Mouse (Mus musculus) ES-E14 (cell line): Measurements from ENCODE around the gene Ints11. TPM values are rescaled to one million over a fixed set of nuclear protein-coding genes. Genes with fewer than 3 reads are reported as not detected.

ENCODE experiments used
- DNase-seq: peaks from one replicate; pipeline ENCODE4 v3.0.0-alpha.2; 2013; ENCODE audit warnings: low read depth, low spot score
- H3K27ac ChIP-seq: 2 replicates; pipeline ENCODE4 v1.5.1; 2012; ENCODE audit warnings: low read depth, mild to moderate bottlenecking, low read length, moderate library complexity, mixed read lengths; ENCODE audit not compliant: poor library complexity, insufficient read depth, severe bottlenecking
- H3K36me3 ChIP-seq: 2 replicates; pipeline ENCODE4 v1.6.1; 2012; ENCODE audit warnings: mild to moderate bottlenecking, low read length, moderate library complexity, mixed read lengths; ENCODE audit not compliant: control insufficient read depth, poor library complexity, insufficient read depth, severe bottlenecking
- H3K4me1 ChIP-seq, 2 experiments: fragments of 150-350 bp in 1 of 2; sonication (generic) in 1 of 2; 2 replicates each; pipeline ENCODE4 v1.6.1; 2012; ENCODE audit warnings: low read length in 2 of 2, mild to moderate bottlenecking in 1 of 2, mixed read lengths in 1 of 2; ENCODE audit not compliant: control insufficient read depth in 2 of 2, insufficient read depth in 2 of 2, poor library complexity in 1 of 2
- H3K4me3 ChIP-seq, 2 experiments: fragments of 150-350 bp in 1 of 2; sonication (generic) in 1 of 2; 2 replicates each; pipeline ENCODE4 v1.5.1; 2012; ENCODE audit warnings: low read length in 2 of 2, low read depth in 1 of 2, mild to moderate bottlenecking in 1 of 2, mixed read lengths in 1 of 2; ENCODE audit not compliant: insufficient read depth in 1 of 2, poor library complexity in 1 of 2, severe bottlenecking in 1 of 2
- H3K9ac ChIP-seq: 2 replicates; pipeline ENCODE4 v1.6.1; 2012; ENCODE audit warnings: low read depth, mild to moderate bottlenecking, low read length, mixed read lengths; ENCODE audit not compliant: poor library complexity, insufficient read depth, severe bottlenecking
- H3K9me3 ChIP-seq: fragments of 150-350 bp; sonication (generic); 2 replicates; pipeline ENCODE4 v1.6.1; 2012; ENCODE audit warnings: low read depth, mild to moderate bottlenecking, low read length; ENCODE audit not compliant: control insufficient read depth, insufficient read depth
- CHD2 ChIP-seq: IDR thresholded peaks from 2 replicates; pipeline ENCODE4 v1.6.1; 2014; ENCODE audit warnings: mild to moderate bottlenecking, low read depth, low read length, inconsistent platforms
- HCFC1 ChIP-seq: IDR thresholded peaks from 2 replicates; pipeline ENCODE4 v1.6.1; 2012; ENCODE audit warnings: low read length, inconsistent platforms, borderline replicate concordance; ENCODE audit not compliant: insufficient read depth
- MAFK ChIP-seq: IDR thresholded peaks from 2 replicates; pipeline ENCODE4 v1.6.1; 2014; ENCODE audit warnings: mild to moderate bottlenecking, low read depth, low read length, inconsistent platforms; ENCODE audit not compliant: insufficient read depth
- ZC3H11A ChIP-seq: IDR thresholded peaks from 2 replicates; pipeline ENCODE4 v1.6.1; 2012; ENCODE audit warnings: low read depth, mild to moderate bottlenecking, inconsistent platforms, low read length, borderline replicate concordance
- ZNF384 ChIP-seq: IDR thresholded peaks from 2 replicates; pipeline ENCODE4 v1.6.1; 2012; ENCODE audit warnings: low read depth, low read length, inconsistent platforms
- in situ Hi-C, 2 experiments: fragments of 600-800 bp; cut with MboI; formaldehyde crosslinking; loops; one replicate each; pipeline ENCODE4 v1.15.1; 2025; ENCODE audit warnings: low sequenced_read_pairs in 2 of 2, inconsistent platforms in 1 of 2; ENCODE audit not compliant: unreplicated experiment in 2 of 2
- total RNA-seq: library from RNA; depleted of rRNA; stranded (reverse); fragments of 300-350 nt; gene quantifications from 2 replicates; pipeline ENCODE4 v1.2.3, GENCODE M21; 2012

Ints11 gene
- total RNA-seq, 1 experiment: 106 TPM

GRCm38 (mm10) chr4:155854991-155855390 lies 14.4 kb upstream of the Ints11 start:
- Histone ChIP-seq H3K9me3 (no peaks in the 10 kb centered on the region), H3K27ac (no peak overlapping the region), H3K9ac (no peak overlapping the region), H3K4me1 (no peaks in the 10 kb centered on the region; a peak in 1 of 4 replicates), H3K4me3 (no peak overlapping the region), H3K36me3 (peaks cover 28% of the 10 kb centered on the region; the same call in 1 of the 2 replicates)
- no peak for TF ChIP-seq CHD2
- TF ChIP-seq MAFK: no peak
- no peak for TF ChIP-seq HCFC1
- no peak for TF ChIP-seq ZC3H11A
- no peak for TF ChIP-seq ZNF384
- DNase-seq: no peak
- in situ Hi-C loops: no loop called here

- no peaks in the 10 kb centered on the region; a peak in 1 of 4 replicates for H3K4me1 ChIP-seq
- no peak overlapping the region for H3K4me3 ChIP-seq
- H3K9me3 ChIP-seq: no peaks in the 10 kb centered on the region
- H3K36me3 ChIP-seq: peaks cover 35% of the 10 kb centered on the region; the same call in 1 of the 2 replicates
- TF ChIP-seq MAFK (no peak), CHD2 (no peak)
- no peak overlapping the region for H3K9ac ChIP-seq
- in situ Hi-C loops: no loop called here
- no peak for DNase-seq
- H3K27ac ChIP-seq: no peak overlapping the region
Observed at GRCm38 (mm10) chr4:155856071-155856470, 13.3 kb upstream of the Ints11 start.

GRCm38 (mm10) chr4:155856881-155857280 lies 12.5 kb upstream of the Ints11 start:
- TF ChIP-seq MAFK (no peak), HCFC1 (no peak), ZNF384 (no peak), ZC3H11A (no peak), CHD2 (no peak)
- no peaks in the 10 kb centered on the region; a peak in 1 of 4 replicates for H3K4me1 ChIP-seq
- no peaks in the 10 kb centered on the region for H3K9me3 ChIP-seq
- peaks cover 35% of the 10 kb centered on the region; the same call in 1 of the 2 replicates for H3K36me3 ChIP-seq
- H3K9ac ChIP-seq: no peak overlapping the region
- H3K4me3 ChIP-seq: no peak overlapping the region
- no peak for DNase-seq
- in situ Hi-C loops: no loop called here
- H3K27ac ChIP-seq: peak overlapping the region; percentile 9; the same call in 1 of the 2 replicates

- H3K9me3 ChIP-seq: no peaks in the 10 kb centered on the region
- DNase-seq: no peak
- H3K9ac ChIP-seq: no peak overlapping the region
- no peaks in the 10 kb centered on the region; a peak in 1 of 4 replicates for H3K4me1 ChIP-seq
- no peak overlapping the region for H3K4me3 ChIP-seq
- no peak overlapping the region for H3K27ac ChIP-seq
- in situ Hi-C loops: no loop called here
- peaks cover 35% of the 10 kb centered on the region; the same call in 1 of the 2 replicates for H3K36me3 ChIP-seq
- TF ChIP-seq HCFC1 (0 out of 2 replicates have a peak, but pooled peaks have one; percentile 34), ZC3H11A (no peak)
Observed at GRCm38 (mm10) chr4:155859318-155859717, 10.0 kb upstream of the Ints11 start.

- Histone ChIP-seq H3K9me3 (no peaks in the 10 kb centered on the region), H3K4me3 (no peak overlapping the region), H3K4me1 (no peaks in the 10 kb centered on the region), H3K27ac (no peak overlapping the region), H3K36me3 (peaks cover 26% of the 10 kb centered on the region; the same call in 1 of the 2 replicates), H3K9ac (no peak overlapping the region)
- DNase-seq: no peak
- in situ Hi-C loops: no loop called here
- TF ChIP-seq CHD2 (no peak), HCFC1 (no peak), MAFK (no peak), ZNF384 (no peak), ZC3H11A (no peak)
Observed at GRCm38 (mm10) chr4:155861787-155862186, 7.6 kb upstream of the Ints11 start.
